Mouse (Mus musculus): Measurements from ENCODE around the gene Dpp3. TPM values are rescaled to one million over a fixed set of nuclear protein-coding genes. Genes with fewer than 3 reads are reported as not detected.

Gene Dpp3
- 4.6 TPM for polyA plus RNA-seq (2014; fragmentation: Illumina TruSeq; extraction: RNeasy Lipid Tissue Mini Kit (QIAGEN cat#74804); ENCODE audit: low read depth, low replicate concordance)

GRCm38 (mm10) chr19:4927904-4928531 lies at the start of gene Dpp3:
Gene Dpp3, minus strand, starts transcription at chr19:4928287.

GRCm38 (mm10) chr19:4961928-4962601 lies 34.0 kb upstream of the Dpp3 start, which contains the start of gene Mrpl11:
Gene Mrpl11, plus strand, starts transcription at chr19:4962147.

GRCm38 (mm10) chr19:4942551-4943252 lies 14.6 kb upstream of the Dpp3 start, which contains the start of gene Peli3:
Gene Peli3, minus strand, starts transcription at chr19:4943127.

GRCm38 (mm10) chr19:4905979-4906794 lies 21.9 kb downstream of the Dpp3 start, which contains the start of gene Bbs1:
Gene Bbs1, minus strand, starts transcription at chr19:4906628.

GRCm38 (mm10) chr19:4878405-4879323 lies 49.4 kb downstream of the Dpp3 start, which contains the start of gene Zdhhc24:
Gene Zdhhc24, plus strand, starts transcription at chr19:4878668.

GRCm38 (mm10) chr19:4877785-4878184 lies 50.3 kb downstream of the Dpp3 start, which contains the start of gene Actn3:
Gene Actn3, minus strand, starts transcription at chr19:4877909.

Other genes starting within 250 kb of the Dpp3 start
- 0.19 TPM for gene Gm960, start 229.6 kb downstream of the Dpp3 start, polyA plus RNA-seq (2014; fragmentation: Illumina TruSeq; extraction: RNeasy Lipid Tissue Mini Kit (QIAGEN cat#74804); ENCODE audit: low read depth, low replicate concordance)
- gene Sptbn2, start 217.1 kb downstream of the Dpp3 start, polyA plus RNA-seq (2014; fragmentation: Illumina TruSeq; extraction: RNeasy Lipid Tissue Mini Kit (QIAGEN cat#74804); ENCODE audit: low read depth, low replicate concordance), result 2.0 TPM
- 11.6 TPM for gene Rbm4b, start 171.8 kb downstream of the Dpp3 start, polyA plus RNA-seq (2014; fragmentation: Illumina TruSeq; extraction: RNeasy Lipid Tissue Mini Kit (QIAGEN cat#74804); ENCODE audit: low read depth, low replicate concordance)
- gene Rbm4, start 134.4 kb downstream of the Dpp3 start, polyA plus RNA-seq (2014; fragmentation: Illumina TruSeq; extraction: RNeasy Lipid Tissue Mini Kit (QIAGEN cat#74804); ENCODE audit: low read depth, low replicate concordance), result 5.6 TPM
- gene Gm21992, start 116.7 kb downstream of the Dpp3 start, polyA plus RNA-seq (2014; fragmentation: Illumina TruSeq; extraction: RNeasy Lipid Tissue Mini Kit (QIAGEN cat#74804); ENCODE audit: low read depth, low replicate concordance), result 14.7 TPM
- 1.9 TPM for gene Rbm14, start 116.7 kb downstream of the Dpp3 start, polyA plus RNA-seq (2014; fragmentation: Illumina TruSeq; extraction: RNeasy Lipid Tissue Mini Kit (QIAGEN cat#74804); ENCODE audit: low read depth, low replicate concordance)
- gene Ccs, start 89.0 kb downstream of the Dpp3 start, polyA plus RNA-seq (2014; fragmentation: Illumina TruSeq; extraction: RNeasy Lipid Tissue Mini Kit (QIAGEN cat#74804); ENCODE audit: low read depth, low replicate concordance), result 17.2 TPM
- gene Ccdc87, start 88.9 kb downstream of the Dpp3 start, polyA plus RNA-seq (2014; fragmentation: Illumina TruSeq; extraction: RNeasy Lipid Tissue Mini Kit (QIAGEN cat#74804); ENCODE audit: low read depth, low replicate concordance), result not detected
- gene Ctsf, start 73.2 kb downstream of the Dpp3 start, polyA plus RNA-seq (2014; fragmentation: Illumina TruSeq; extraction: RNeasy Lipid Tissue Mini Kit (QIAGEN cat#74804); ENCODE audit: low read depth, low replicate concordance), result 13.0 TPM
- gene Actn3, start 50.4 kb downstream of the Dpp3 start, polyA plus RNA-seq (2014; fragmentation: Illumina TruSeq; extraction: RNeasy Lipid Tissue Mini Kit (QIAGEN cat#74804); ENCODE audit: low read depth, low replicate concordance), result not detected
- 3.2 TPM for gene Zdhhc24, start 49.6 kb downstream of the Dpp3 start, polyA plus RNA-seq (2014; fragmentation: Illumina TruSeq; extraction: RNeasy Lipid Tissue Mini Kit (QIAGEN cat#74804); ENCODE audit: low read depth, low replicate concordance)
- gene Bbs1, start 21.7 kb downstream of the Dpp3 start, polyA plus RNA-seq (2014; fragmentation: Illumina TruSeq; extraction: RNeasy Lipid Tissue Mini Kit (QIAGEN cat#74804); ENCODE audit: low read depth, low replicate concordance), result 0.45 TPM
- 0.42 TPM for gene Peli3, start 14.8 kb upstream of the Dpp3 start, polyA plus RNA-seq (2014; fragmentation: Illumina TruSeq; extraction: RNeasy Lipid Tissue Mini Kit (QIAGEN cat#74804); ENCODE audit: low read depth, low replicate concordance)
- 22.6 TPM for gene Mrpl11, start 33.9 kb upstream of the Dpp3 start, polyA plus RNA-seq (2014; fragmentation: Illumina TruSeq; extraction: RNeasy Lipid Tissue Mini Kit (QIAGEN cat#74804); ENCODE audit: low read depth, low replicate concordance)
- gene Npas4, start 62.0 kb upstream of the Dpp3 start, polyA plus RNA-seq (2014; fragmentation: Illumina TruSeq; extraction: RNeasy Lipid Tissue Mini Kit (QIAGEN cat#74804); ENCODE audit: low read depth, low replicate concordance), result not detected
- not detected for gene Slc29a2, start 95.6 kb upstream of the Dpp3 start, polyA plus RNA-seq (2014; fragmentation: Illumina TruSeq; extraction: RNeasy Lipid Tissue Mini Kit (QIAGEN cat#74804); ENCODE audit: low read depth, low replicate concordance)
- 9.5 TPM for gene B4gat1, start 110.5 kb upstream of the Dpp3 start, polyA plus RNA-seq (2014; fragmentation: Illumina TruSeq; extraction: RNeasy Lipid Tissue Mini Kit (QIAGEN cat#74804); ENCODE audit: low read depth, low replicate concordance)
- 0.69 TPM for gene AC124502.3, start 110.6 kb upstream of the Dpp3 start, polyA plus RNA-seq (2014; fragmentation: Illumina TruSeq; extraction: RNeasy Lipid Tissue Mini Kit (QIAGEN cat#74804); ENCODE audit: low read depth, low replicate concordance)
- gene Brms1, start 113.1 kb upstream of the Dpp3 start, polyA plus RNA-seq (2014; fragmentation: Illumina TruSeq; extraction: RNeasy Lipid Tissue Mini Kit (QIAGEN cat#74804); ENCODE audit: low read depth, low replicate concordance), result 1.6 TPM
- not detected for gene Rin1, start 122.2 kb upstream of the Dpp3 start, polyA plus RNA-seq (2014; fragmentation: Illumina TruSeq; extraction: RNeasy Lipid Tissue Mini Kit (QIAGEN cat#74804); ENCODE audit: low read depth, low replicate concordance)
- not detected for gene Cd248, start 139.8 kb upstream of the Dpp3 start, polyA plus RNA-seq (2014; fragmentation: Illumina TruSeq; extraction: RNeasy Lipid Tissue Mini Kit (QIAGEN cat#74804); ENCODE audit: low read depth, low replicate concordance)
- not detected for gene Tmem151a, start 157.2 kb upstream of the Dpp3 start, polyA plus RNA-seq (2014; fragmentation: Illumina TruSeq; extraction: RNeasy Lipid Tissue Mini Kit (QIAGEN cat#74804); ENCODE audit: low read depth, low replicate concordance)
- 27.7 TPM for gene Yif1a, start 160.3 kb upstream of the Dpp3 start, polyA plus RNA-seq (2014; fragmentation: Illumina TruSeq; extraction: RNeasy Lipid Tissue Mini Kit (QIAGEN cat#74804); ENCODE audit: low read depth, low replicate concordance)
- not detected for gene Cnih2, start 170.2 kb upstream of the Dpp3 start, polyA plus RNA-seq (2014; fragmentation: Illumina TruSeq; extraction: RNeasy Lipid Tissue Mini Kit (QIAGEN cat#74804); ENCODE audit: low read depth, low replicate concordance)
- gene Rab1b, start 178.8 kb upstream of the Dpp3 start, polyA plus RNA-seq (2014; fragmentation: Illumina TruSeq; extraction: RNeasy Lipid Tissue Mini Kit (QIAGEN cat#74804); ENCODE audit: low read depth, low replicate concordance), result 7.5 TPM
- gene Klc2, start 190.3 kb upstream of the Dpp3 start, polyA plus RNA-seq (2014; fragmentation: Illumina TruSeq; extraction: RNeasy Lipid Tissue Mini Kit (QIAGEN cat#74804); ENCODE audit: low read depth, low replicate concordance), result 0.93 TPM

Measured in liver, adult 10 weeks (tissue).